Mouse (Mus musculus): ENCODE results near the gene Exoc4.

Exoc4 gene

GRCm38 (mm10) chr6:33468480-33468879 lies 219.6 kb downstream of the Exoc4 start:
- DNase-seq (ENCODE audit: low spot score in 2 of 2) = no peak

- DNase-seq (ENCODE audit: low spot score in 2 of 2) = no peak
These were observed 227.2 kb downstream of the Exoc4 start for GRCm38 (mm10) chr6:33476134-33476533.

- no peak for DNase-seq (ENCODE audit: low spot score in 2 of 2)
These were observed 235.7 kb downstream of the Exoc4 start for GRCm38 (mm10) chr6:33484568-33484967.

GRCm38 (mm10) chr6:33489788-33490187 lies 240.9 kb downstream of the Exoc4 start:
- no peak for DNase-seq (ENCODE audit: low spot score in 2 of 2)

- DNase-seq (ENCODE audit: low spot score in 2 of 2) = no peak
These were observed 247.4 kb downstream of the Exoc4 start for GRCm38 (mm10) chr6:33496141-33496855.

GRCm38 (mm10) chr6:33497348-33497747 lies 248.5 kb downstream of the Exoc4 start:
- no peak for DNase-seq (ENCODE audit: low spot score in 2 of 2)

- peak in 1 of 2 experiments; percentile 37 for DNase-seq (ENCODE audit: low spot score in 2 of 2)
These were observed 253.5 kb downstream of the Exoc4 start for GRCm38 (mm10) chr6:33502388-33502787.

- DNase-seq (ENCODE audit: low spot score in 2 of 2) = no peak
These were observed 254.5 kb downstream of the Exoc4 start for GRCm38 (mm10) chr6:33503381-33503780.

- peak in 1 of 2 experiments; percentile 45 for DNase-seq (ENCODE audit: low spot score in 2 of 2)
These were observed 258.2 kb downstream of the Exoc4 start for GRCm38 (mm10) chr6:33507134-33507533.

- no peak for DNase-seq (ENCODE audit: low spot score in 2 of 2)
These were observed 266.5 kb downstream of the Exoc4 start for GRCm38 (mm10) chr6:33515391-33515790.

GRCm38 (mm10) chr6:33516798-33517197 lies 267.9 kb downstream of the Exoc4 start:
- DNase-seq (ENCODE audit: low spot score in 2 of 2) = no peak

GRCm38 (mm10) chr6:33517890-33518410 lies 269.1 kb downstream of the Exoc4 start:
- DNase-seq (ENCODE audit: low spot score in 2 of 2) = no peak

GRCm38 (mm10) chr6:33525695-33526366 lies 276.9 kb downstream of the Exoc4 start:
- DNase-seq (ENCODE audit: low spot score in 2 of 2) = no peak

GRCm38 (mm10) chr6:33540356-33540755 lies 291.5 kb downstream of the Exoc4 start:
- DNase-seq (ENCODE audit: low spot score in 2 of 2) = no peak

- no peak for DNase-seq (ENCODE audit: low spot score in 2 of 2)
These were observed 293.8 kb downstream of the Exoc4 start for GRCm38 (mm10) chr6:33542712-33543111.

- no peak for DNase-seq (ENCODE audit: low spot score in 2 of 2)
These were observed 303.0 kb downstream of the Exoc4 start for GRCm38 (mm10) chr6:33551934-33552333.

GRCm38 (mm10) chr6:33560925-33561324 lies 312.0 kb downstream of the Exoc4 start:
- DNase-seq (ENCODE audit: low spot score in 2 of 2) = peak; percentile 33 to 62

GRCm38 (mm10) chr6:33561911-33562310 lies 313.0 kb downstream of the Exoc4 start:
- DNase-seq (ENCODE audit: low spot score in 2 of 2) = no peak

- no peak for DNase-seq (ENCODE audit: low spot score in 2 of 2)
These were observed 327.1 kb downstream of the Exoc4 start for GRCm38 (mm10) chr6:33575947-33576346.

GRCm38 (mm10) chr6:33608469-33608868 lies 359.6 kb downstream of the Exoc4 start:
- DNase-seq (ENCODE audit: low spot score in 2 of 2) = no peak

GRCm38 (mm10) chr6:33613978-33614377 lies 365.1 kb downstream of the Exoc4 start:
- no peak for DNase-seq (ENCODE audit: low spot score in 2 of 2)

GRCm38 (mm10) chr6:33618590-33618989 lies 369.7 kb downstream of the Exoc4 start:
- DNase-seq (ENCODE audit: low spot score in 2 of 2) = no peak

- DNase-seq (ENCODE audit: low spot score in 2 of 2) = no peak
These were observed 371.8 kb downstream of the Exoc4 start for GRCm38 (mm10) chr6:33620701-33621100.

Measured in frontal cortex, postnatal 36 days (tissue).